Mouse (Mus musculus) cerebellum, adult 8-10 months (tissue): ENCODE data around the gene Rftn1.
"Not testable (repeated sequence)": the region's sequence is repeated elsewhere in the genome, so short reads cannot be mapped to it uniquely, and the experiment has no call there.

Experiments used
- DNase-seq: peaks from one replicate; pipeline ENCODE4 v3.0.0; 2022

The Rftn1 gene

GRCm38 (mm10) chr17:50190131-50191015, at the start of gene Rftn1:
Rftn1 (minus strand) TSS chr17:50190674.
- peak; percentile 30 for DNase-seq

GRCm38 (mm10) chr17:50237818-50238610, 47.5 kb upstream of the Rftn1 start:
- no peak for DNase-seq

- peak; percentile 87 for DNase-seq
Measured at GRCm38 (mm10) chr17:50237436-50237709, 46.9 kb upstream of the Rftn1 start.

- DNase-seq = no peak
Measured at GRCm38 (mm10) chr17:50236702-50237435, 46.4 kb upstream of the Rftn1 start.

- DNase-seq = no peak
Measured at GRCm38 (mm10) chr17:50235943-50236701, 45.6 kb upstream of the Rftn1 start.

GRCm38 (mm10) chr17:50233956-50234355, 43.5 kb upstream of the Rftn1 start:
- DNase-seq = no peak

- no peak for DNase-seq
Measured at GRCm38 (mm10) chr17:50232821-50233220, 42.3 kb upstream of the Rftn1 start.

- no peak for DNase-seq
Measured at GRCm38 (mm10) chr17:50231206-50231605, 40.7 kb upstream of the Rftn1 start.

- no peak for DNase-seq
Measured at GRCm38 (mm10) chr17:50229534-50229933, 39.1 kb upstream of the Rftn1 start.

GRCm38 (mm10) chr17:50227366-50227765, 36.9 kb upstream of the Rftn1 start:
- no peak for DNase-seq

- DNase-seq = no peak
Measured at GRCm38 (mm10) chr17:50224718-50225117, 34.2 kb upstream of the Rftn1 start.

- no peak for DNase-seq
Measured at GRCm38 (mm10) chr17:50217978-50218377, 27.5 kb upstream of the Rftn1 start.

- DNase-seq = no peak
Measured at GRCm38 (mm10) chr17:50215104-50215503, 24.6 kb upstream of the Rftn1 start.

- no peak for DNase-seq
Measured at GRCm38 (mm10) chr17:50213117-50213516, 22.6 kb upstream of the Rftn1 start.

- no peak for DNase-seq
Measured at GRCm38 (mm10) chr17:50211816-50212215, 21.3 kb upstream of the Rftn1 start.

GRCm38 (mm10) chr17:50209831-50210230, 19.4 kb upstream of the Rftn1 start:
- no peak for DNase-seq

- no peak for DNase-seq
Measured at GRCm38 (mm10) chr17:50208137-50209045, 17.9 kb upstream of the Rftn1 start.

GRCm38 (mm10) chr17:50206262-50206661, 15.8 kb upstream of the Rftn1 start:
- DNase-seq = not testable (repeated sequence)

GRCm38 (mm10) chr17:50205840-50206239, 15.4 kb upstream of the Rftn1 start:
- not testable (repeated sequence) for DNase-seq

- no peak for DNase-seq
Measured at GRCm38 (mm10) chr17:50205152-50205782, 14.8 kb upstream of the Rftn1 start.
